Mouse (Mus musculus) kidney, embryonic 16.5 days (tissue): ENCODE results near the gene Gm10337. TPM values are rescaled to one million over a fixed set of nuclear protein-coding genes. Genes with fewer than 3 reads are reported as not detected.

Experiments used
- ATAC-seq: fragments of 200-750 bp; cut with Nextera tagmentation; 2 replicates; pipeline ENCODE4 v1.8.0; 2017; ENCODE audit warnings: moderate TSS enrichment; ENCODE audit not compliant: low FRiP score, low TSS enrichment
- H3K27ac ChIP-seq: fragments of 300-500 bp; sonication (generic); 2 replicates; pipeline ENCODE4 v1.5.1; 2014; ENCODE audit warnings: low read length
- H3K27me3 ChIP-seq: fragments of 300-500 bp; sonication (generic); 2 replicates; pipeline ENCODE4 v1.6.1; 2014; ENCODE audit warnings: low read length, control low read depth, mixed read lengths; ENCODE audit not compliant: insufficient read depth
- H3K36me3 ChIP-seq: fragments of 300-500 bp; sonication (generic); 2 replicates; pipeline ENCODE4 v1.6.1; 2014; ENCODE audit warnings: low read length, control low read depth, mixed read lengths; ENCODE audit not compliant: insufficient read depth
- H3K4me1 ChIP-seq: fragments of 300-500 bp; sonication (generic); 2 replicates; pipeline ENCODE4 v1.6.1; 2014; ENCODE audit warnings: low read length, control low read depth, mixed read lengths; ENCODE audit not compliant: insufficient read depth
- H3K4me2 ChIP-seq: fragments of 300-500 bp; sonication (generic); replicated peaks from 2 replicates; pipeline ENCODE4 v1.6.1; 2014; ENCODE audit warnings: low read depth, low read length
- H3K4me3 ChIP-seq: fragments of 300-500 bp; sonication (generic); 2 replicates; pipeline ENCODE4 v1.5.1; 2014; ENCODE audit warnings: mild to moderate bottlenecking, low read length
- H3K9ac ChIP-seq: fragments of 300-500 bp; sonication (generic); replicated peaks from 2 replicates; pipeline ENCODE4 v1.6.1; 2014; ENCODE audit warnings: low read length
- H3K9me3 ChIP-seq: fragments of 300-500 bp; sonication (generic); 2 replicates; pipeline ENCODE4 v1.6.1; 2016; ENCODE audit warnings: low read length, control low read depth
- WGBS: fragments of 180-500 bp; shearing (Covaris S2); extraction: QIAGEN DNeasy Blood & Tissue Kit; methylation state at CpG from one replicate; pipeline ENCODE4 v1.1.7; 2014; 5-methylcytosine and 5-hydroxymethylcytosine counted together
- polyA plus RNA-seq: library from polyadenylated mRNA; unstranded; fragments of >200 nt; fragmentation: Nextera tagmentation; extraction: Ambion mirVana; gene quantifications from 2 replicates; pipeline ENCODE4 v1.2.1, GENCODE M21; 2015

Gm10337 gene
- polyA plus RNA-seq, 1 experiment from 2014 or later: 6.7 TPM

DNA sequence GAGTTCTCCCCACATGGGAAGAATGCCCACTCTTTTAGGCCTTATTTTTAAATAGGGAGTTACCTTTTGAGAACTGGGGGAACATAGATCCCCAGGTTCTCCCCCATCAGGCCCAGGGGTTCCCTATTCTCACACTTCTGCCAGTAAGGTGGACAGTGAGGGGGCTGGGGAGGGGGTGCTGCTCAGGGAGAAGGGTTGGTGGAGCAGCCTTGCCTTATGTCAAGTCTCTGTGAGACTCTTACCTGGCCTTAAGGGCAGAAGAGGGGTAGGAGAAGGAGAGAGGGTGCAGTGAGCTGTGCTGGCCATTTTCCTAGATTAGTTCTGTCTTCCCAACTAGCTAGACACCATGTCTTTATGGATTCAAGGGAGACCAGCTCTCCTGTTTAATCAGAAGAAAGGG is 8.9 kb downstream of the Gm10337 start:
- Histone ChIP-seq H3K4me3 (no peak overlapping the region), H3K9me3 (no peaks in the 10 kb centered on the region), H3K36me3 (no peaks in the 10 kb centered on the region), H3K4me2 (no peak overlapping the region), H3K4me1 (peaks cover 46% of the 10 kb centered on the region), H3K27ac (no peak overlapping the region), H3K9ac (no peak overlapping the region), H3K27me3 (no peaks in the 10 kb centered on the region)
- ATAC-seq: no peak

DNA sequence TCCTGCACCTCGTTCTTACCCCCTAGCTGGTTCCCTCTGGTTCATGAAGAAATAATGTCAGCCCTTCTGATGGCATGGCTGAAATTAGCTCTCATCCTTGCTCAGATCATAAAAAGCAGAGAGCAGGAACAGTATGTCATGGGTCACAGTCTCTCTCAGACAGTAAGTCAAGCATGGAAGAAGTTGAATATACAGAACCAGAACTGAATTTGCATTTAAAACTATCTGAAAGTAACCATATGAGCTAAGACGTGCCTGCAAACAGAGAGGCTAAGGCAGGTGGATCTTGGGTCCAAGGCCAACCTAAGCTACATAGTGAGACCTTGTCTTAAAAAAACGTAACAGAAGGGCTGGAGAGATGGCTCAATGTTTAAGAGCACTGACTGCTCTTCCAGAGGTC is 9.5 kb downstream of the Gm10337 start:
- H3K36me3 ChIP-seq: no peaks in the 10 kb centered on the region
- WGBS: 57% methylated on average over 3 of the region's 3 CpGs
- no peak for ATAC-seq
- H3K27me3 ChIP-seq: no peaks in the 10 kb centered on the region
- H3K9me3 ChIP-seq: no peaks in the 10 kb centered on the region
- H3K4me1 ChIP-seq: peaks cover 46% of the 10 kb centered on the region
- no peak overlapping the region for H3K4me3 ChIP-seq
- no peak overlapping the region for H3K27ac ChIP-seq
- no peak overlapping the region for H3K4me2 ChIP-seq
- no peak overlapping the region for H3K9ac ChIP-seq

DNA sequence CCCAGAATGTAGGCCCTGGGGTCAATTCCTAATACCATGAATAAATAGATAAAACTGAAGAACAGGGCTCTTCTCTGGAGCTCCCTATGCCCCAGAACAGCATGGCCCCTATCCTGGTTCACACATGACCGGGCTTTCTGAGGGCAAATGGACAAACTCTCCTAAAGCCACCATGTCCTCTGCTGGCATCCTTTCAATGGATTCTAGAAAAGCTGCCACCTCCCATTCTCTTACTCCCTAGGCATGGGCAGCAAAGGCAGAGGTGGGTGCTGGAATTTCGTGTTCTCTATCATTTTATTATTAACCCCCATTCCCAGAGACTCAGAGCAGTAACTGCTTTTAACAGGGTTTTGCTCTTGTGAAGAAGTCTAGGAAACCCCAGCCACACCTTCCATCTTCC is 11.7 kb downstream of the Gm10337 start:
- H3K4me2 ChIP-seq: peak overlapping the region; percentile 84

DNA sequence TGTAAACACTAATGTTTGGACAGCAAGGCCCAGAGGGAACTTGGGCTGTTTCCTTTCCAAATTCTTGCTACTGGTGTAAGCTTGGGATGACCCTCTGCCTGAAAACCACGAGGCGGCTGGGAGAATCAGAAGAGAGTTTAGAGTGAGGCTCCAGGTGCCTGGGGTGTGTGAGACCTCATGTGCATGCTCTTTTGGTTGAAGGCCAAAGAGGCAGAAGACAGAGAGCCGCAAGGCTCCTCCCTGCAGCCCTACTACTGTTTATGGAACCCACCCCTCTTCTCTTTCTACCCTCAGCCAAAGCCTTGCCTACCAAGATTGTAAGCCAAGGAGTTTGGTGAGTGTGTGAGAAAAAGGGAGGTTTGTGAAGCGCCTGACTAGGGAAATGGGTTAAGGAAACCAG is 12.3 kb downstream of the Gm10337 start:
- Histone ChIP-seq H3K4me1 (peaks cover 52% of the 10 kb centered on the region), H3K4me3 (peak overlapping the region; percentile 66), H3K9ac (peak overlapping the region; percentile 76), H3K9me3 (no peaks in the 10 kb centered on the region), H3K4me2 (peak overlapping the region; percentile 84), H3K27me3 (no peaks in the 10 kb centered on the region), H3K27ac (peak overlapping the region; percentile 77; the same call in 1 of the 2 replicates), H3K36me3 (no peaks in the 10 kb centered on the region)
- WGBS: 33% methylated on average over 4 of the region's 4 CpGs
- no peak for ATAC-seq

More for the DNA sequence above, 11.7 kb downstream of the Gm10337 start:
- no peak for ATAC-seq
- Histone ChIP-seq H3K9me3 (no peaks in the 10 kb centered on the region), H3K4me3 (0 out of 2 replicates have a peak overlapping the region, but pooled peaks have one; percentile 66), H3K27me3 (no peaks in the 10 kb centered on the region), H3K27ac (no peak overlapping the region), H3K4me1 (peaks cover 49% of the 10 kb centered on the region), H3K36me3 (no peaks in the 10 kb centered on the region), H3K9ac (no peak overlapping the region)
- 90% methylated on average over 2 of the region's 2 CpGs for WGBS

DNA sequence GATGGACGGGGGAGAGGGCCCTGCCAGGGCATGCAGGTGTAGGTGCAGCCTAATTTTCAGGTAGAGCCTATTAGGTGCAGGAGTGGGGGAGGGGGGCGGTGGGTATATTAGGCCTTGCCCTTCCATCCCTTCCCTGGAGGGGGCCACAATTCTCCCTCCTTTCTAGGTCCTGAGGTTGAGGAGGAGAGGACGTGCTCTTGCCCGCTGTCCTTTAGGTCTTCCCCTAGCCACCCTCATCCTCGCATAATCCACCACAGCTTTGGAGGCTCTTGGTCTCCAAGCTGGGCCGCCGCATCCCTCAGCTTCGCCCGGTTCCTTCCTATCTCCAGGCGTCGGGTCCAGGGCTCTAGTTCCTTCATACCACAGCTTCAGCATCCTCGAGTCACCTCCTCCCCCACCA is 12.8 kb downstream of the Gm10337 start:
- Histone ChIP-seq H3K4me1 (peaks cover 47% of the 10 kb centered on the region), H3K4me2 (peak overlapping the region; percentile 84), H3K9me3 (no peaks in the 10 kb centered on the region), H3K27ac (peak overlapping the region; percentile 77), H3K27me3 (no peaks in the 10 kb centered on the region), H3K36me3 (0 out of 2 replicates have a peak, but pooled peaks cover 2% of the 10 kb centered on the region), H3K4me3 (peak overlapping the region; percentile 66), H3K9ac (peak overlapping the region; percentile 76)
- ATAC-seq: no peak
- 2% methylated on average over 12 of the region's 12 CpGs for WGBS

DNA sequence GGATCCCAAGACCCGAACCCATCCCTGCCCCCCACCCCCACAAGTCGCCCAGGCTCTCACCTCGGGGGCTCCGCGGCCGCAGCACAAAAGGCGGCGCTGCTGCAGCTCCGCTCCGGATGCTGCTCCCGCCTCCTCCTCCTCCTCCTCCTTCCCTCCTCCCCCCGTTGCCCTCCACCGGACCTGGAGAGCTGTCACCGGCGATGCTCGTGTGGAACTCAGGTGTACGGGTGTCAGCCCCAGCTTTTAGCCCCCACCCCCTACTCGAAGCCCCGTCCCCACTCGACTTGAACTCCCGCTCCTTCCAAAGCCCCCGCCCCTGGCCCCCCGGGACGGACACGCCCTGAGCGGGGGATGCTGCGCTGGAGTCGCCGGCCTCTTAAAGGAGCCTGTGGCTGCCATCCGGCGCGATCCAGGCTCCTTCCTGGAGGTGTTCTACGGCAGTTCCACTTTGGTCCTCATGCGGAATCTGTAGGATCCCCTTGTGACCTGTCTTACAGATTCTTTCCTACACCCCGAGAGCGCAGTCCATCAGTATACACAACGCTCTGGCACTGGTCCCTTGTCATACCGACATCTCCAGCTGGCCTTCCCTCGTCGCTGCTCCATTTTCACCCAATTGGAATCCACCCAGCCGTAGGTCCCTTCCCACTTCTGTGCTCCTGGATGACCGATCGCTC is 13.3 kb downstream of the Gm10337 start, which contains the start of gene Map3k12:
Gene Map3k12, minus strand, starts transcription at position 337 of the 677 bp plus-strand sequence.
- Histone ChIP-seq H3K27me3 (no peaks in the 10 kb centered on the region), H3K9ac (peak within 1 kb of the TSS; percentile 76), H3K4me3 (peak within 1 kb of the TSS; percentile 66), H3K4me1 (peaks cover 41% of the 10 kb centered on the region), H3K4me2 (peak within 1 kb of the TSS; percentile 84), H3K27ac (peak within 1 kb of the TSS; percentile 99), H3K9me3 (no peaks in the 10 kb centered on the region), H3K36me3 (peaks cover 4% of the 10 kb centered on the region; the same call in 1 of the 2 replicates)
- under 1% methylated on average over 43 of the region's 43 CpGs for WGBS
- ATAC-seq: peak; percentile 7; the same call in 1 of the 2 replicates

DNA sequence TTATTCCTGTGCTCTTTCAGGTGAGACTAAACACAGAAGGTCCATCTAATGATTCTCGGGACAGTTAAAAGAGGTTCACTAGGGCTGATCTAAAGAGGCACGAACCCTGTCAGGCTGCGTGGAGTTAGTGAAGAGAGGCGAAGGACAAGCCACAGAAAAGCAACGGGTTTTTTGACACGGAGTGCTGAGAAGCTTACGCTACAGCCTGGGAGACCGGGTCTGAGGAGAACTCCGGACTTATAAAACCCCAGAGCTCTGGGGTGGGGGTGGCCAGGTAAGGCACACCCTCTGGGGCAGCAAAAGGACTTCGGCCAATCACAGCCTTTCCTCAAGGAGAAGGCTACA is 14.1 kb downstream of the Gm10337 start:
- H3K4me2 ChIP-seq: peak overlapping the region; percentile 84
- H3K9ac ChIP-seq: peak overlapping the region; percentile 76
- peaks cover 34% of the 10 kb centered on the region for H3K4me1 ChIP-seq
- H3K9me3 ChIP-seq: no peaks in the 10 kb centered on the region
- H3K36me3 ChIP-seq: peaks cover 11% of the 10 kb centered on the region
- H3K27ac ChIP-seq: peak overlapping the region; percentile 77
- no peak for ATAC-seq
- peak overlapping the region; percentile 66 for H3K4me3 ChIP-seq
- WGBS: 0% methylated on average over 10 of the region's 10 CpGs
- no peaks in the 10 kb centered on the region for H3K27me3 ChIP-seq

DNA sequence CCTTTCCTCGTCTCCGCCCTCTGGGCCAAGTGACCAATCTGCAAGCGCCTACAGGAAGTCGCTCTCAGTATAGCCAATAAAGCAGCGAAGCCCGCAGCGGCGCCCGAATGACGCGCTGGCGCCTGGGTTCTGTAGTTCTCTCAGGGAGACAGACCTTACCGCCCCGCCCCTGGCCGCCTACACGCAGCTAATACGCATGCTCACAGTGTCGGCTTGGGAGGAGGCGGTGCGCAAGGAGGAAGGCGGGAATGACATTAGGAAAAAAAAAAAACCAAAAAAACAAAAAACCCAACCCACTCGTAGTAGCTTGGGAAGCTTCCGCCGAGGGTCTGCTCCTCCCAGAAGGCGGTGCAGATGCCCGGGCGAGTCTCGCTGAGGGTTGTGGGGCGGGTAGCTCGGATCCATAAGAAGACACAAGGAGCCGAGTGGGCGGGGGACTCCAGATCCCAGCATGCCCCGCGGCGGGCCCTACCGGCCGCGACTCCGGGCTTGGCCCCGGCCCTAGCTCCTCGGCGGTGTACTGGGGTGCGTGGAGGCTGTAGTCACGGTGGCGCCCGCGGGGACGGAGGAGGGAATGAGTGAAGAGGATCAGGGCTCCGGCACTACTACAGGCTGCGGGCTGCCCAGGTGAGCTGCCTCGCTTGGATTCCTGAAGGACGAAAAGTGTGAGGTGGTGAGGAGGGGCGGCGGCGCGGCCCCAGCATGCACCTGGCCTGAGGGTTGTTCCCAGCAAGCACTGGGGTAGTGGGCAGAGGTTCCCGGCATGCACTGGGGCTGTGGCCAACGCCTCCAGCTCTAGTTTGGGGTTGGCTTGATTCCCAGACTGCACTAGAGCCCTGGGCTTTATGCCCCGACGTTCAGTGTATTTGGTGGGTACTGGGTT is 14.7 kb downstream of the Gm10337 start, which contains the start of gene Tarbp2:
Gene Tarbp2, plus strand, starts transcription at position 217 of the 883 bp plus-strand sequence.
- Histone ChIP-seq H3K9me3 (no peaks in the 10 kb centered on the region), H3K36me3 (peaks cover 13% of the 10 kb centered on the region), H3K27me3 (no peaks in the 10 kb centered on the region), H3K27ac (peak within 1 kb of the TSS; percentile 99), H3K9ac (peak within 1 kb of the TSS; percentile 85), H3K4me3 (peak within 1 kb of the TSS; percentile 66), H3K4me1 (peaks cover 30% of the 10 kb centered on the region), H3K4me2 (peak within 1 kb of the TSS; percentile 84)
- peak; percentile 93 for ATAC-seq
- WGBS: 1% methylated on average over 60 of the region's 60 CpGs

DNA sequence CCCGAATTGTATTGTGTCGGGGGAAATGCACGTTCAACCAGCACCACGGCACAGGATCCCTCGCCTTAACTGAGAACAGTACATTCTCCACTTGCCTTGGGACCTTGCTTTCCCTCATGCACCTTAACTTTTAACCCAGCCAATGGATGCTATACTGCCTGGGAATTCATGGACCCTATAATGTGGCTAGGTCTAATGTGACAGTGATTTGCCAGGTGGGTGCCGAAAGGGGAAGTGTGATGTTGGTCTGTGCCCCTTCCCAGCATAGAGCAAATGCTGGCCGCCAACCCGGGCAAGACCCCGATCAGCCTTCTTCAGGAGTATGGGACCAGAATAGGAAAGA is 15.3 kb downstream of the Gm10337 start:
- WGBS: 16% methylated on average over 9 of the region's 9 CpGs
- no peak for ATAC-seq
- Histone ChIP-seq H3K4me3 (peak overlapping the region; percentile 66), H3K9me3 (no peaks in the 10 kb centered on the region), H3K36me3 (peaks cover 17% of the 10 kb centered on the region), H3K27ac (peak overlapping the region; percentile 99), H3K4me2 (peak overlapping the region; percentile 84), H3K27me3 (no peaks in the 10 kb centered on the region), H3K9ac (peak overlapping the region; percentile 85), H3K4me1 (peaks cover 30% of the 10 kb centered on the region)
